Mouse (Mus musculus) midbrain, embryonic 10.5 days (tissue): ENCODE data around the gene Csnk2b. TPM values are rescaled to one million over a fixed set of nuclear protein-coding genes. Genes with fewer than 3 reads are reported as not detected.

ENCODE experiments used
- DNase-seq: peaks from one replicate; pipeline ENCODE4 v3.0.0-alpha.2; 2017; ENCODE audit warnings: low spot score
- H3K27ac ChIP-seq: fragments of 300-500 bp; sonication (generic); replicated peaks from 2 replicates; pipeline ENCODE4 v1.5.1; 2016; ENCODE audit warnings: mild to moderate bottlenecking
- H3K27me3 ChIP-seq: fragments of 300-500 bp; sonication (generic); 2 replicates; pipeline ENCODE4 v1.6.1; 2016; ENCODE audit warnings: low read depth, mild to moderate bottlenecking; ENCODE audit not compliant: poor library complexity, severe bottlenecking
- H3K36me3 ChIP-seq: fragments of 300-500 bp; sonication (generic); 2 replicates; pipeline ENCODE4 v1.6.1; 2016; ENCODE audit warnings: mild to moderate bottlenecking, moderate library complexity
- H3K4me1 ChIP-seq: fragments of 300-500 bp; sonication (generic); 2 replicates; pipeline ENCODE4 v1.6.1; 2016
- H3K4me3 ChIP-seq: fragments of 300-500 bp; sonication (generic); 2 replicates; pipeline ENCODE4 v1.5.1; 2016; ENCODE audit warnings: mild to moderate bottlenecking, moderate library complexity
- H3K9me3 ChIP-seq: fragments of 300-500 bp; sonication (generic); replicated peaks from 2 replicates; pipeline ENCODE4 v1.6.1; 2016; ENCODE audit warnings: mild to moderate bottlenecking
- WGBS: fragments of 180-500 bp; shearing (Covaris S2); methylation state at CpG from one replicate; pipeline ENCODE4 v1.1.7; 2016; 5-methylcytosine and 5-hydroxymethylcytosine counted together
- polyA plus RNA-seq: library from polyadenylated mRNA; unstranded; fragments of >200 nt; fragmentation: Nextera tagmentation; extraction: Ambion mirVana; gene quantifications from 2 replicates; pipeline ENCODE4 v1.2.1, GENCODE M21; 2016

The Csnk2b gene
- polyA plus RNA-seq, 1 experiment from 2014 or later: 306 TPM

DNA sequence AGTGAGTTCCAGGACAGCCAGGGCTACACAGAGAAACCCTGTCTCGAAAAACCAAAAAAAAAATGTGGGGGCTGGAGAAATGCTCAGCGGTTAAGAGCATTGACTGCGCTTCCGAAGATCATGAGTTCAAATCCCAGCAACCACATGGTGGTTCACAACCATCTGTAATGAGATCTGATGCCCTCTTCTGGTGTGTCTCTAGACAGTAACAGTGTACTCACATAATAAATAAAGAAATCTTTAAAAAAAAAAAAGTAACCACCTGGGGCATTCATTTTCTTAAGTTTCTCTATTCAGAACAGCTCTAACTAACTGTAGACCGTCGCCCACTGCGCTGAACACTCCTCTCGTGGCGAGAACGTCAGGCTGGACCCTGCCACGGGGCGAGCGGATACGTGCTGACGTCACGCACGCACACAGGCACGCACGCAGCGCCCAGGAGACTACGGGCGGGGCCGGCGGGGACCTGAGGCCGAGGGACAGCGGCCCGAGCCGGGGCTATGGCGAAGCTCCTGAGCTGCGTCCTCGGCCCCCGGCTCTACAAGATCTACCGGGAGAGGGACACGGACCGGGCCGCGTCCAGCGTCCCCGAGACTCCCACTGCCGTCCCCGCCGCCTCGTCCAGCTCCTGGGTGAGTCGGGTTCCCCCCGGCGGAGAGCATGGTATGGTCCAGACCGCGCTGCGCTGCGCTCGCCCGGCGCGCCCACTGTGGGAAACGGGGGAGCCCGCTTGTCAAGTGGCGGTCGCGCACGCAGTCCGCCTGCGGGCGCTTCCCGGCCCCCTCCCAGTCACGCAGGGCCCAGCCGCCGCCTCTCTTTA, 32.8 kb downstream of the Csnk2b start, which contains the start of gene Abhd16a:
TSS of gene Abhd16a (plus strand) at position 439 of the 820 bp plus-strand sequence.
- WGBS: 3% methylated on average over 67 of the region's 67 CpGs
- peak within 1 kb of the TSS; percentile 99 for H3K27ac ChIP-seq
- H3K36me3 ChIP-seq: peaks cover 37% of the 10 kb centered on the region
- H3K9me3 ChIP-seq: no peaks in the 10 kb centered on the region
- peak; percentile 95 for DNase-seq
- peaks cover 14% of the 10 kb centered on the region for H3K4me1 ChIP-seq
- H3K4me3 ChIP-seq: peak within 1 kb of the TSS; percentile 82
- H3K27me3 ChIP-seq: no peaks in the 10 kb centered on the region

DNA sequence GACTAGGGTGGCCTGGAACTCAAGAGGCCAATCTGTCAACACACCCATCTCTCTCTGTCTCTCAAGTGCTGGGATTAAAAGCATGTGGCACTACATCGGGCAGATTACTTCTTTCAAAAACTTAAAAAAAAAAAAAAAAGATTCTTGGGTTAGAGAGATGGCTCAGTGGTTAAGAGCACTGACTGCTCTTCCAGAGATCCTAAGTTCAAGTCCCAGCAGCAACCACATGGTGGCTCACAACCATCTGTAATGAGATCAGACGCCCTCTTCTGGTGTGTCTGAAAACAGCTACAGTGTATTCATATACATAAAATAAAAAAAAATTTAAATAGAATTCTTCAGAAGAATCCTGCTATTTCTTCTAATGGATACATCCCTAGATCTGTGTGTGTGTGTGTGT, 33.7 kb downstream of the Csnk2b start:
- no peak for DNase-seq
- Histone ChIP-seq H3K27me3 (no peaks in the 10 kb centered on the region), H3K4me3 (no peak overlapping the region), H3K9me3 (no peaks in the 10 kb centered on the region), H3K27ac (no peak overlapping the region), H3K4me1 (peaks cover 14% of the 10 kb centered on the region), H3K36me3 (peaks cover 28% of the 10 kb centered on the region)
- WGBS: 57% methylated on average over 2 of the region's 2 CpGs

- H3K4me1 ChIP-seq: peaks cover 10% of the 10 kb centered on the region
- no peak within 1 kb of the TSS for H3K27ac ChIP-seq
- WGBS: 86% methylated on average over 7 of the region's 7 CpGs
Measured at GRCm38 (mm10) chr17:35085208-35085865, 36.5 kb downstream of the Csnk2b start, which contains the start of gene Ly6g6f. Gene Ly6g6f, minus strand, starts transcription at chr17:35085610.

DNA sequence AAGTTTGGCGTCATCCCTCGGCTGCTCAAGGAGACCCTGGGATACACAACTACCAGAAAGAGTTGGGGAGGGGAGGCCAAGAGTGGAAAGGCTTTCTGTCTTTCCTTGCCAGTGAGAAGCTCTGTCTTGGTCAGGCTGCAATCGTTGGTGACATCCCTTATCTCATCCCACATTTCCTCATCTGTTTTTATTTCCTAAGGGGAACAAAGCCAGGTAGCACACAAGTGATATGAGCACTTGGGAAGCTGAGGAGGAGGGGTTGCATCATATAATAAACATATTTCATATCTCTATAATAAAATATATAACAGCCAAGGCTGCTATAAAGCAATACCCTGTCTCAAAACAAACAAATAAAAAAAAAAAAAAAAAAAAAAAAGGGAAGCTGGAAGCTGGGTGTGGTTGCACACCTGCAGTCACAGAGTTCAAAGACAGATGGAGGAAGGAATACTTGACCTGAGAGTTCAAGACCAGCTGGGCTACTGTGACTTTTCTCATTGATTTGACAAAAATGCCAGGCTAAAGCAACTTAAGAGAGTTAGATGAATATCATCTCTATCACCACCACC, 37.8 kb downstream of the Csnk2b start:
- Histone ChIP-seq H3K9me3 (no peaks in the 10 kb centered on the region), H3K4me1 (peaks cover 3% of the 10 kb centered on the region; the same call in 1 of the 2 replicates), H3K4me3 (no peak overlapping the region), H3K36me3 (no peaks in the 10 kb centered on the region), H3K27ac (no peak overlapping the region), H3K27me3 (0 out of 2 replicates have a peak, but pooled peaks cover under 1% of the 10 kb centered on the region)
- 86% methylated on average over 3 of the region's 3 CpGs for WGBS
- no peak for DNase-seq

More at GRCm38 (mm10) chr17:35085208-35085865, 36.5 kb downstream of the Csnk2b start, which contains the start of gene Ly6g6f:
- H3K27me3 ChIP-seq: no peaks in the 10 kb centered on the region
- peaks cover under 1% of the 10 kb centered on the region; the same call in 1 of the 2 replicates for H3K36me3 ChIP-seq
- H3K9me3 ChIP-seq: no peaks in the 10 kb centered on the region
- no peak for DNase-seq
- H3K4me3 ChIP-seq: no peak within 1 kb of the TSS

GRCm38 (mm10) chr17:35082841-35083576, 38.8 kb downstream of the Csnk2b start:
- H3K4me3 ChIP-seq: no peak overlapping the region
- WGBS: 90% methylated on average over 16 of the region's 16 CpGs
- H3K27ac ChIP-seq: no peak overlapping the region

DNA sequence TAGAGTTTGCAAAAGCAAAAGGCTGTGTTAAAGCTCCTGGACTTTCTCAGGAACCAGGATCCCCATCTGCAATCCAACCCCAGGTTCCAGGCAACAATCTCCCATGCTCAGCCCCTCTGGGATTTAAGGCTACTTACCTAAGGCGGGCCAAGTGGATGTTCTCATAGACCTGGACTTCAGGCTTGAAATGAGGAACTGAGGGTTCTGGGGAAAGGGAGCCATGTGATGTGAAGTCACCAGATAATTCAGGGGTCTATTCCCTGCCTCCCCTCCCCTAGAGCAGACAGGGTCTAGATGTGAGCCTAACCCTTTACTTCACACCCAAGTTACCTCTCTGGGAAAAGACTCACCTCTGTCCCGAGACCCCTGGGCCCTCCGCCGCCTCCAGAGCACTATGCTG, 41.1 kb downstream of the Csnk2b start:
- DNase-seq: no peak
- Histone ChIP-seq H3K36me3 (no peaks in the 10 kb centered on the region), H3K4me3 (no peak overlapping the region), H3K27ac (no peak overlapping the region), H3K27me3 (peaks cover 23% of the 10 kb centered on the region), H3K4me1 (peaks cover 28% of the 10 kb centered on the region), H3K9me3 (no peaks in the 10 kb centered on the region)
- 79% methylated on average over 4 of the region's 4 CpGs for WGBS

More at GRCm38 (mm10) chr17:35082841-35083576, 38.8 kb downstream of the Csnk2b start:
- Histone ChIP-seq H3K9me3 (no peaks in the 10 kb centered on the region), H3K4me1 (peaks cover 6% of the 10 kb centered on the region), H3K27me3 (peaks cover 11% of the 10 kb centered on the region; the same call in 1 of the 2 replicates), H3K36me3 (no peaks in the 10 kb centered on the region)
- DNase-seq: no peak

DNA sequence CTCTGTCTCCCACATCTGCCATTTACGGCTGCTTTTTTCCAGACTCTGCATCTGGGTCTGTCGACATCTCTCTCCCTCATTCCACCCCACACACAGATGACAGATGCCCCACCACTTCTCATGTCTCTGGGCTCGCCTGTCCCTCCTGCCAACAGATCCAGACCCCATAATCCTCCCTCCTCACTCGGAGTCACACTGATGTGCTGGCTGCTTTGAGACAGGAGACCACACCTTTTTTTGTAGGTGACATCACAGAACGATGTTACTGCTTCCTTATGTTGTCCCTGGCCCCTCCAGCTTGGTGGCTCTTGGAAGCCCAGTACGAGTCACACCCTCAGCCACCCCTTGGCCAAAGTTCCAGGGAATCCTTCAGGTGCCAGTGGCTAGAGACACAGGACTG, 41.6 kb downstream of the Csnk2b start:
- peaks cover 28% of the 10 kb centered on the region for H3K4me1 ChIP-seq
- no peak overlapping the region for H3K4me3 ChIP-seq
- H3K27ac ChIP-seq: no peak overlapping the region
- H3K36me3 ChIP-seq: no peaks in the 10 kb centered on the region
- no peaks in the 10 kb centered on the region for H3K9me3 ChIP-seq
- peaks cover 23% of the 10 kb centered on the region for H3K27me3 ChIP-seq
- no peak for DNase-seq
- WGBS: 75% methylated on average over 6 of the region's 6 CpGs

DNA sequence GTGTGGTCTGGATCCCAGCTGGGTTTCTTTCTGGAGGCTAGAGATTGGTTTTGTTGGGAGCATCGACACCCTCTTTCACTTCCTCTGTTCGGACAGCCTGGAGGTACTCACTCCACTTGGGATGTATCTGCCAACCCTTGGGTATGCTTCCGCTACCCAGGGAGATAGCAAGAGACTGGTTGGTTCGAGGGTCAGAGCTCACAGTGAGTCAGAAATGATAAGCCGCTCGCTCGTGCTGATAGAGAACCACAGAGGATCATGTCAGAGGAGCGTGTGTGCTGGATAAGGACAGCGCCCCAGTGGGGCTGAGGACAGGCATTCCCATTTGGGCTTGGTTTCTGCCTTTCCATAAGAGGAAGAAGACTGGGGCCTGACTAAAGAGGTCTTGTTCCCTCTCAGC, 42.1 kb downstream of the Csnk2b start:
- DNase-seq: no peak
- no peaks in the 10 kb centered on the region for H3K36me3 ChIP-seq
- H3K9me3 ChIP-seq: no peaks in the 10 kb centered on the region
- peaks cover 23% of the 10 kb centered on the region for H3K27me3 ChIP-seq
- peaks cover 28% of the 10 kb centered on the region for H3K4me1 ChIP-seq
- no peak overlapping the region for H3K4me3 ChIP-seq
- no peak overlapping the region for H3K27ac ChIP-seq
- 69% methylated on average over 9 of the region's 9 CpGs for WGBS

DNA sequence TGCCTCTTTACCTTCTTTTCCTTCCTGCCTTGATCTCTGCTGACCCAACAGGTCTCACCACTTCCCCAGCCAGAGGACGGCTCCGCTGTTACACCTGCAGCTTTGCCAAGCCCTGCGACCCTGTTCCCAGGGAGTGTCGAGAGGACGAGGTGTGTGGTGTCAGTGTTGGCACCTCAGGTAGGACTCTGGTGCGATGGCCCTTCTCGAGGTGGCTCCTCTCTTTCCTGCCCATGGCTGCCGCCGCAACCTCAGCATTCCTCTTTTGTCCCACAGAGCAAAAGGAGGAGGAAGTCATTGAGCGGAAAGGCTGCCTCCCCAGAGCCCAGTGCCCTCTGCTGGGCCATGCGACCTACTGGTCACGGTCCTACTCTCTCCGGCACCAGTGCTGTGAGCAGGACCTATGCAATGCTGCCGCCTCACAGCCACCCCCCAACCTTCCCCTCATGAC, 44.0 kb downstream of the Csnk2b start, which contains the start of gene Ly6g6d:
TSS of gene Ly6g6d (minus strand) at position 280 of the 448 bp plus-strand sequence.
- Histone ChIP-seq H3K4me3 (peak within 1 kb of the TSS; percentile 45), H3K9me3 (no peaks in the 10 kb centered on the region), H3K27ac (peak within 1 kb of the TSS; percentile 79), H3K4me1 (peaks cover 28% of the 10 kb centered on the region), H3K36me3 (no peaks in the 10 kb centered on the region), H3K27me3 (peaks cover 23% of the 10 kb centered on the region)
- peak; percentile 63 for DNase-seq
- 10% methylated on average over 14 of the region's 14 CpGs for WGBS

DNA sequence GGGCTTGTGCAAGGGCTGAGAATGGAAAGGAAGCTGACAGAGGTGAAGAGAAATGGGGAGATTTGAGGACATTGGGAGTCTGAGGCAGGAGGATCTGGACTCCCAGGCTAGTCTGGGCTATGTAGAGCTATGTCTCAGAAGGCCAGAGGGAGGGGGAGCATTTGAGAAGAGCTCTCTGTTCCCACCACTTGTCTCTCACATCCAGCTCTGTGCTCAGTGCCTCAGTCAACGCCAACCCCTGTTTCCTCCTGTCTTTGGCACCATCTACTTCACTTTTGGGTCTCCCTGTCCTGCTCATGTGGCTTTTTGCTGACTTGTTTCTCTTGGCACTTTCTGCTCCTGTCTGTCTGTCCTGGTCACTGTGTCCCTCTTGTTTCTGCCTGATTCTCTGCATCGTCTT, 44.6 kb downstream of the Csnk2b start:
- 55% methylated on average over 2 of the region's 2 CpGs for WGBS
- no peak for DNase-seq
- Histone ChIP-seq H3K9me3 (no peaks in the 10 kb centered on the region), H3K27ac (peak overlapping the region; percentile 79), H3K36me3 (no peaks in the 10 kb centered on the region), H3K4me1 (peaks cover 28% of the 10 kb centered on the region), H3K4me3 (peak overlapping the region; percentile 45), H3K27me3 (peaks cover 23% of the 10 kb centered on the region)

DNA sequence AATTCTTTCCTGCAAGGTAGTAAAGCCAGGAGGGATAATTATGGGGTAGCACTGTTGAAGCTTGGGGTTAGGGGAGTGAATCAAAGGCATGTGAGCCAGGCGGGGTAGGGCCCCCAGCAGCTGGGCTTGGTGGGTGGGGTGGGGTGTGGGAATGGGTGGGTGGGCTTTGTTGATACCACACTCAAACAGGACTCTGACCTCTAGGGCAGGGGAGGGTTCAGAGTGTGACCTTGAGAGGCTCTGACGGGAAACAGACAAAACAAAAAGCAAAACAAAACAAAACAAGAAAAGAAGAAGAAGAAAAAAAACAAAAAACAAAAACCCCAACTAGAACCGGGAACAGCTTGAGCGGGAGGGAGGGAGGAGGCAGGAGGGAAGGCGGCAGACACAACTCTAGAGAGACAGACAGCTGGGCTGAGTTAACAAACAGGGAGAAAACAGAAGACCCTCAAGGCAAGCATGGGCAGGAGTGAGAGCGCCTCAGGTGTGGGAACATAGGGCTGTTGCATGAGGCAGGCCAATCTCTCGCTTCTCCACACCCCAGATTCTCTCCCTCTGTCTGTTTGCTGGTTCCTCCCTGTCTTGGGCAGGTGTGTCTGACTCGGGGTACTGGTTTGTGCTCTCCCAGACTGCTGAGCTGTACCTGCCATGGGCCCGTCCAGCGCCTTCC, 45.2 kb downstream of the Csnk2b start, which contains the start of gene Ly6g6e:
TSS of gene Ly6g6e (plus strand) at position 396 of the 670 bp plus-strand sequence.
- H3K36me3 ChIP-seq: no peaks in the 10 kb centered on the region
- WGBS: 36% methylated on average over 10 of the region's 10 CpGs
- peaks cover 23% of the 10 kb centered on the region for H3K27me3 ChIP-seq
- peak within 1 kb of the TSS; percentile 45 for H3K4me3 ChIP-seq
- peak within 1 kb of the TSS; percentile 79 for H3K27ac ChIP-seq
- no peaks in the 10 kb centered on the region for H3K9me3 ChIP-seq
- H3K4me1 ChIP-seq: peaks cover 28% of the 10 kb centered on the region
- no peak for DNase-seq
